Mouse (Mus musculus) megakaryocyte, embryonic 14.5 days (primary cell): ENCODE data around the gene Slc29a4. TPM values are rescaled to one million over a fixed set of nuclear protein-coding genes. Genes with fewer than 3 reads are reported as not detected.

ENCODE experiments used
- H3K27me3 ChIP-seq: replicated peaks from 2 replicates; pipeline ENCODE3; 2012; ENCODE audit warnings: inconsistent platforms
- H3K36me3 ChIP-seq: replicated peaks from 2 replicates; pipeline ENCODE3; 2012; ENCODE audit warnings: low read length, inconsistent platforms, mixed read lengths
- H3K4me1 ChIP-seq: 2 replicates; pipeline ENCODE4 v1.6.1; 2012; ENCODE audit warnings: inconsistent platforms
- H3K4me3 ChIP-seq: replicated peaks from 2 replicates; pipeline ENCODE3; 2012; ENCODE audit warnings: moderate library complexity, mild to moderate bottlenecking, inconsistent platforms
- H3K9me3 ChIP-seq: 2 replicates; pipeline ENCODE4 v1.6.1; 2012; ENCODE audit warnings: inconsistent platforms
- FLI1 ChIP-seq: IDR thresholded peaks from 2 replicates; pipeline ENCODE4 v1.6.1; 2012; ENCODE audit warnings: low read length, inconsistent platforms, mixed read lengths
- GATA1 ChIP-seq: IDR thresholded peaks from 3 replicates; pipeline ENCODE4 v1.6.1; 2012; ENCODE audit warnings: mixed read lengths, low read length, inconsistent platforms, borderline replicate concordance
- polyA plus RNA-seq: library from polyadenylated mRNA; stranded (reverse); fragments of >175 nt; gene quantifications from 2 replicates; pipeline ENCODE4 v1.2.3, GENCODE M21; 2012; ENCODE audit warnings: low replicate concordance; ENCODE audit not compliant: insufficient read depth

The Slc29a4 gene
- polyA plus RNA-seq, 1 experiment, result 0.04 TPM

GRCm38 (mm10) chr5:142762082-142762807, 69.9 kb downstream of the Slc29a4 start:
- Histone ChIP-seq H3K9me3 (no peaks in the 10 kb centered on the region), H3K4me1 (peaks cover 6% of the 10 kb centered on the region; the same call in 1 of the 2 replicates), H3K36me3 (peaks cover 99% of the 10 kb centered on the region), H3K4me3 (no peak overlapping the region), H3K27me3 (no peaks in the 10 kb centered on the region)
- no peak for TF ChIP-seq FLI1
- no peak for TF ChIP-seq GATA1

- peaks cover 9% of the 10 kb centered on the region; the same call in 1 of the 2 replicates for H3K4me1 ChIP-seq
- peaks cover 96% of the 10 kb centered on the region for H3K36me3 ChIP-seq
Measured at GRCm38 (mm10) chr5:142764306-142764705, 72.0 kb downstream of the Slc29a4 start.

GRCm38 (mm10) chr5:142764889-142765288, 72.6 kb downstream of the Slc29a4 start:
- H3K4me3 ChIP-seq, result no peak overlapping the region
- H3K36me3 ChIP-seq, result peaks cover 96% of the 10 kb centered on the region
- TF ChIP-seq GATA1, result no peak
- no peak for TF ChIP-seq FLI1
- no peaks in the 10 kb centered on the region for H3K27me3 ChIP-seq
- no peaks in the 10 kb centered on the region for H3K9me3 ChIP-seq
- peaks cover 9% of the 10 kb centered on the region; the same call in 1 of the 2 replicates for H3K4me1 ChIP-seq

More at GRCm38 (mm10) chr5:142764306-142764705, 72.0 kb downstream of the Slc29a4 start:
- Histone ChIP-seq H3K27me3 (no peaks in the 10 kb centered on the region), H3K9me3 (no peaks in the 10 kb centered on the region), H3K4me3 (no peak overlapping the region)
- TF ChIP-seq GATA1 (no peak), FLI1 (no peak)

DNA sequence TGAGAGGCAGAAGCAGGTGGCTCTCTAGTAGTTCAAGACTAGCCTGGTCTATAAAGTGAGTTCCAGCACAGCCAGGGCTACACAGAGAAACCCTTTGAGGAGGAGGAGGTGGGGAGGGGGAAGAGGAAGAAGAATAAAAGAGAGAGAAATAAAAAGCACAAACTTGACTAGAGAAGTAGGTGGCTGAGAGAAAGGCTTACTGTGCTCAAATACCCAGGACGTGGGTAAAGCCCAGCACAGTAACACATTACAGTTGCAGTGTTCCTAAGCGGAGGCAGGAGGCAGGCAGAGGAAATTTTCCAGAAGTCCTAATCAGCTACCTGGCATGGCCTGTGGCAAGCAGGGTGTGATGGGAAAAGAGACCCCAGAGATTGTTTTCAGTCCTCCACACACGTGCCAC, 74.4 kb downstream of the Slc29a4 start:
- Histone ChIP-seq H3K36me3 (peaks cover 97% of the 10 kb centered on the region), H3K4me3 (no peak overlapping the region), H3K4me1 (peaks cover 9% of the 10 kb centered on the region; the same call in 1 of the 2 replicates), H3K9me3 (no peaks in the 10 kb centered on the region), H3K27me3 (no peaks in the 10 kb centered on the region)
- TF ChIP-seq FLI1 (no peak), GATA1 (no peak)

GRCm38 (mm10) chr5:142767937-142768336, 75.6 kb downstream of the Slc29a4 start:
- H3K4me3 ChIP-seq, result no peak overlapping the region
- H3K9me3 ChIP-seq, result no peaks in the 10 kb centered on the region
- H3K27me3 ChIP-seq, result no peaks in the 10 kb centered on the region
- TF ChIP-seq GATA1 (no peak), FLI1 (no peak)
- H3K4me1 ChIP-seq, result peaks cover 9% of the 10 kb centered on the region; the same call in 1 of the 2 replicates
- peaks cover 97% of the 10 kb centered on the region for H3K36me3 ChIP-seq

GRCm38 (mm10) chr5:142768352-142769267, 76.3 kb downstream of the Slc29a4 start:
- no peaks in the 10 kb centered on the region for H3K27me3 ChIP-seq
- H3K4me3 ChIP-seq, result no peak overlapping the region
- peaks cover 97% of the 10 kb centered on the region for H3K36me3 ChIP-seq
- peaks cover 9% of the 10 kb centered on the region; the same call in 1 of the 2 replicates for H3K4me1 ChIP-seq
- H3K9me3 ChIP-seq, result no peaks in the 10 kb centered on the region
- no peak for TF ChIP-seq GATA1
- TF ChIP-seq FLI1, result no peak

GRCm38 (mm10) chr5:142769641-142770040, 77.3 kb downstream of the Slc29a4 start:
- Histone ChIP-seq H3K4me3 (no peak overlapping the region), H3K4me1 (peaks cover 4% of the 10 kb centered on the region; the same call in 1 of the 2 replicates), H3K9me3 (no peaks in the 10 kb centered on the region), H3K27me3 (no peaks in the 10 kb centered on the region), H3K36me3 (peaks cover 97% of the 10 kb centered on the region)
- no peak for TF ChIP-seq FLI1
- TF ChIP-seq GATA1, result no peak

- Histone ChIP-seq H3K36me3 (peaks cover 97% of the 10 kb centered on the region), H3K9me3 (no peaks in the 10 kb centered on the region), H3K27me3 (no peaks in the 10 kb centered on the region), H3K4me1 (peaks cover 9% of the 10 kb centered on the region), H3K4me3 (no peak overlapping the region)
- TF ChIP-seq FLI1, result no peak
- TF ChIP-seq GATA1, result no peak
Measured at GRCm38 (mm10) chr5:142771034-142771433, 78.7 kb downstream of the Slc29a4 start.

GRCm38 (mm10) chr5:142771964-142772363, 79.7 kb downstream of the Slc29a4 start:
- Histone ChIP-seq H3K27me3 (no peaks in the 10 kb centered on the region), H3K4me3 (no peak overlapping the region), H3K4me1 (peaks cover 9% of the 10 kb centered on the region), H3K9me3 (no peaks in the 10 kb centered on the region), H3K36me3 (peaks cover 97% of the 10 kb centered on the region)
- TF ChIP-seq FLI1 (no peak), GATA1 (no peak)

Other genes starting within 250 kb of the Slc29a4 start
- 26.2 and 36.4 TPM in 2 replicates for gene Ap5z1, start 228.6 kb upstream of the Slc29a4 start, polyA plus RNA-seq
- gene Papolb, start 162.4 kb upstream of the Slc29a4 start, polyA plus RNA-seq, result not detected in 2 replicates
- 1.9 TPM in 1 of 2 replicates, not detected in the other for gene Radil, start 141.4 kb upstream of the Slc29a4 start, polyA plus RNA-seq
- not detected in 2 replicates for gene Mmd2, start 83.7 kb upstream of the Slc29a4 start, polyA plus RNA-seq
- 3.2 and 4.7 TPM in 2 replicates for gene Wipi2, start 64.8 kb upstream of the Slc29a4 start, polyA plus RNA-seq
- gene Tnrc18, start 125.2 kb downstream of the Slc29a4 start, polyA plus RNA-seq, result 32.1 and 36.1 TPM in 2 replicates
- gene Fbxl18, start 202.9 kb downstream of the Slc29a4 start, polyA plus RNA-seq, result 4.7 and 4.9 TPM in 2 replicates
- 9,487 and 13,262 TPM in 2 replicates for gene Actb, start 214.2 kb downstream of the Slc29a4 start, polyA plus RNA-seq